12 mouse cellular contexts compared by ENCODE assay signal in genomic region chr11:33912151-33912571, GRCm38 (mm10). TPM values are rescaled to one million over a fixed set of nuclear protein-coding genes. Genes with fewer than 3 reads are reported as not detected.
DNase-seq lines count a peak whose midpoint lies in the region; ATAC-seq and TF ChIP-seq lines count a peak whose summit lies in the region.
"Had no signal": no experiment of that assay in that cellular context is flagged by ENCODE, and none has a peak within 500 bp of the region (broad histone marks: within the 10 kb centered on the region; RNA-seq: fewer than 3 reads in every experiment).

No protein-coding gene starts in this region.

- DNase-seq in hindbrain, embryonic 11.5 days (ENCODE audit: low spot score), result no peak
- peak; percentile 56 for DNase-seq in cerebellum, adult 9-10 months
- DNase-seq in thymus, adult 18-20 months, result no peak
- no peak for DNase-seq in liver, postnatal 0 days
- DNase-seq: kidney, adult 11 months; lung, postnatal 36 days; thymus, postnatal 36 days had no signal

- no peak for TF ChIP-seq CTCF in liver, postnatal 0 days (IDR thresholded peaks at IDR 0.05; ENCODE audit: low read depth)

- 38% methylated on average over 2 of the region's 2 CpGs for WGBS in hindbrain, embryonic 15.5 days
- WGBS in hindbrain, embryonic 11.5 days, result 40% methylated on average over 2 of the region's 2 CpGs
- 48% methylated on average over 2 of the region's 2 CpGs for WGBS in liver, postnatal 0 days (ENCODE audit: insufficient replicate concordance)

- H3K9ac ChIP-seq in hindbrain, embryonic 15.5 days, result no peak overlapping the region
- no peak overlapping the region for H3K9ac ChIP-seq in hindbrain, embryonic 11.5 days (ENCODE audit: low read depth, low read length)
- H3K9ac ChIP-seq in liver, postnatal 0 days (replicated peaks), result no peak overlapping the region

- no peaks in the 10 kb centered on the region for H3K9me3 ChIP-seq in hindbrain, embryonic 15.5 days
- no peaks in the 10 kb centered on the region for H3K9me3 ChIP-seq in hindbrain, embryonic 11.5 days (ENCODE audit: control insufficient read depth, low read length)
- H3K9me3 ChIP-seq in liver, postnatal 0 days (ENCODE audit: low read length), result no peaks in the 10 kb centered on the region

- H3K27ac ChIP-seq in hindbrain, embryonic 15.5 days (replicated peaks), result no peak overlapping the region
- no peak overlapping the region for H3K27ac ChIP-seq in hindbrain, embryonic 11.5 days (ENCODE audit: low read depth, low read length)
- no peak overlapping the region for H3K27ac ChIP-seq in liver, postnatal 0 days (ENCODE audit: low read depth)

- no peak for TF ChIP-seq EP300 in liver, postnatal 0 days (IDR thresholded peaks at IDR 0.05; ENCODE audit: low read depth)

- H3K4me1 ChIP-seq in hindbrain, embryonic 15.5 days (replicated peaks), result peaks cover 21% of the 10 kb centered on the region
- H3K4me1 ChIP-seq in hindbrain, embryonic 11.5 days (replicated peaks; ENCODE audit: control insufficient read depth, insufficient read depth, low read length), result no peaks in the 10 kb centered on the region
- no peaks in the 10 kb centered on the region for H3K4me1 ChIP-seq in liver, postnatal 0 days (ENCODE audit: insufficient read depth)

- ATAC-seq in hindbrain, embryonic 15.5 days (ENCODE audit: low FRiP score, low read depth), result peak; percentile 35
- no peak for ATAC-seq in hindbrain, embryonic 11.5 days (ENCODE audit: low FRiP score)
- 0 out of 2 replicates have a peak, but pooled peaks have one; percentile 12 for ATAC-seq in cerebellum, adult (ENCODE audit: insufficient number of reproducible peaks, low FRiP score, low TSS enrichment)
- ATAC-seq in megakaryocyte-erythroid progenitor cell, adult 5-6 weeks (replicated peaks; ENCODE audit: low FRiP score, low TSS enrichment, poor library complexity, severe bottlenecking), result peak; percentile 59
- ATAC-seq in liver, postnatal 0 days, result no peak
- ATAC-seq: activated CD4-positive, CD25-positive, alpha-beta regulatory T cell, adult 4 months had no signal

- H3K36me3 ChIP-seq in hindbrain, embryonic 15.5 days, result no peaks in the 10 kb centered on the region
- no peaks in the 10 kb centered on the region for H3K36me3 ChIP-seq in hindbrain, embryonic 11.5 days (ENCODE audit: control insufficient read depth, insufficient read depth, low read length)
- H3K36me3 ChIP-seq in liver, postnatal 0 days (replicated peaks; ENCODE audit: insufficient read depth, low read length), result no peaks in the 10 kb centered on the region

- no peak overlapping the region for H3K4me2 ChIP-seq in hindbrain, embryonic 15.5 days
- H3K4me2 ChIP-seq in hindbrain, embryonic 11.5 days (replicated peaks; ENCODE audit: low read depth, low read length), result no peak overlapping the region
- no peak overlapping the region for H3K4me2 ChIP-seq in liver, postnatal 0 days (ENCODE audit: low read depth, low read length)

- no peaks in the 10 kb centered on the region for H3K27me3 ChIP-seq in hindbrain, embryonic 15.5 days
- no peaks in the 10 kb centered on the region for H3K27me3 ChIP-seq in hindbrain, embryonic 11.5 days (ENCODE audit: control insufficient read depth, insufficient read depth, low read length)
- H3K27me3 ChIP-seq in liver, postnatal 0 days (ENCODE audit: insufficient read depth, low read length), result no peaks in the 10 kb centered on the region

- no peak overlapping the region for H3K4me3 ChIP-seq in hindbrain, embryonic 15.5 days
- no peak overlapping the region for H3K4me3 ChIP-seq in hindbrain, embryonic 11.5 days (ENCODE audit: low read depth, low read length)
- H3K4me3 ChIP-seq in liver, postnatal 0 days (ENCODE audit: low read depth, low read length), result no peak overlapping the region

RNA-seq across cellular contexts. Expression of gene Kcnmb1, which starts 50.7 kb away (rescaled TPM):
- polyA plus RNA-seq in hindbrain, embryonic 15.5 days (2015; fragmentation: Nextera tagmentation; extraction: Ambion mirVana), result 0.25 and 0.28 TPM in 2 replicates
- 0.20 and 0.22 TPM in 2 replicates for polyA plus RNA-seq in hindbrain, embryonic 11.5 days (2014; fragmentation: Nextera tagmentation; extraction: Ambion mirVana)
- total RNA-seq in megakaryocyte-erythroid progenitor cell, adult 5-6 weeks (2014; fragmentation: Nextera tagmentation), result not detected in 2 replicates
- not detected in 2 replicates for total RNA-seq in megakaryocyte-erythroid progenitor cell, adult 5-6 weeks (2017)
- 0.02 and 0.05 TPM in 2 replicates for polyA plus RNA-seq in liver, postnatal 0 days (2015; fragmentation: Nextera tagmentation; extraction: Ambion mirVana)
- total RNA-seq: granulocyte monocyte progenitor cell, adult 5-6 weeks had no signal

Comparison
In these comparisons a context has a peak if more than half of its experiments do, and no peak if none do; other contexts are left out.
1. ATAC-seq: peak in hindbrain, embryonic 15.5 days (single experiment), cerebellum, adult (single experiment) and megakaryocyte-erythroid progenitor cell, adult 5-6 weeks (single experiment); none in hindbrain, embryonic 11.5 days (single experiment) and liver, postnatal 0 days (single experiment).